Mouse (Mus musculus): ENCODE measurements around the gene Zmynd8.
A peak's percentile ranks its signal among the peaks of the same experiment; 100 is the strongest.

The Zmynd8 gene

GRCm38 (mm10) chr2:165898202-165899194 is at the start of gene Zmynd8:
Zmynd8 (minus strand) TSS chr2:165899016.
- DNase-seq (ENCODE audit: low spot score), result no peak

- no peak for DNase-seq (ENCODE audit: low spot score)
Measured at GRCm38 (mm10) chr2:165948007-165948406, 49.2 kb upstream of the Zmynd8 start.

GRCm38 (mm10) chr2:165946046-165946564 is 47.3 kb upstream of the Zmynd8 start:
- DNase-seq (ENCODE audit: low spot score), result no peak

- no peak for DNase-seq (ENCODE audit: low spot score)
Measured at GRCm38 (mm10) chr2:165944576-165945351, 45.9 kb upstream of the Zmynd8 start.

DNA sequence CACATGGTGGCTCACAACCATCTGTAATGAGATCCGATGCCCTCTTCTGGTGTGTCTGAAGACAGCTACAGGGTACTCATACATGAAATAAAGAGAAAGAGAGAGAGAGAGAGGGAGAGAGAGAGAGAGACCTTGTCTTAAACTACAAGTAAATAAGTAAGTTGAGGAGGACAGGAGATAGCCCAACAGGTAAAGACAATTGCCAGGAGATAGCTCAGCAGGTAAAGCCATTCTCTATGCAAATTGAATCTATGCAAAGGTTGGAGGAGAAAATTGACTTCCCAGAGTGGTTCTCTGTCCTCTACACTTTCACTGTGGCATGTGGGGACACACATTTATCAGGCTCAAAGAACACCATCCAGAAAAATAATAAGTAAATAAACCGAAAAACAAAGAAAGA is 44.3 kb upstream of the Zmynd8 start:
- DNase-seq (ENCODE audit: low spot score), result no peak

DNA sequence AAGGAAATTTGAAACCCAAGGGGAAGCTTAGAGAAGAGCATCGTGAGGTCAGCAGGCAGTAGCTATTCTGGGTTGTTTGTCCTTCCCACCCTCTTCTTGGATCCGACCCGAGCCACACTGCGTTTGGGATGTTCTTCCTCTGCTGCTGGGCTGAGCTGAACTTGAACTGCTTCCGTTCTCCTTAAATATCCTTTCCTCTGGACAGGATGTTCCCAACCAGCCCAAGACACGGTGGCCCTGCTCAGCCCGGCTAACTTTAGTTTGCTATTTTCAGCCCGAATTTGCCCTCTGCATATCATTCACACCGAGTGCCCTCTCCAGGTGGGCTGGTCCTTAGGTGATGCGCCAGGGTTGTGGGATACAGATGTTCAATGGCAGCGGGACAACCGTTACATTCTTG is 37.3 kb upstream of the Zmynd8 start:
- DNase-seq (ENCODE audit: low spot score), result no peak

GRCm38 (mm10) chr2:165927705-165928104 is 28.9 kb upstream of the Zmynd8 start:
- no peak for DNase-seq (ENCODE audit: low spot score)

- DNase-seq (ENCODE audit: low spot score), result no peak
Measured at GRCm38 (mm10) chr2:165926191-165926590, 27.4 kb upstream of the Zmynd8 start.

DNA sequence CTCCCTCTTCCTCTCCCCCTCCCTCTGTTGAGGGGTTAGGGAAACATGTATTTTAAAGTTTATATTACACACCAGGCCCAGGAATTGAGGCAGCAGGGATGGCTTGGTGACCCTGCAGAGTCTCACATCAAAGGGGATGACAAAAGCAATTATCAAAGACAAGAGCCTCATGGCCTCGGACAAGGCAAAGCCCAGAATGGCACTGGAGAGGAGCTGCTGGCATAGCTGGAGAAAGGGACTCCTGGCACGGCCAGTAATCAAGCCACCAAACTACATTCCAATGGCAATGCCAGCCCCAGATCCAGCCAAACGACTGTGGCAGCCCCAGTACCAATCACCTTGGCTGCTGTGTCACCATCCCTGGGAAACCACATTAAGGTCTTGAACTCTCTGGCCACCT is 26.3 kb upstream of the Zmynd8 start:
- DNase-seq (ENCODE audit: low spot score), result no peak

GRCm38 (mm10) chr2:165924695-165925094 is 25.9 kb upstream of the Zmynd8 start:
- DNase-seq (ENCODE audit: low spot score), result no peak

DNA sequence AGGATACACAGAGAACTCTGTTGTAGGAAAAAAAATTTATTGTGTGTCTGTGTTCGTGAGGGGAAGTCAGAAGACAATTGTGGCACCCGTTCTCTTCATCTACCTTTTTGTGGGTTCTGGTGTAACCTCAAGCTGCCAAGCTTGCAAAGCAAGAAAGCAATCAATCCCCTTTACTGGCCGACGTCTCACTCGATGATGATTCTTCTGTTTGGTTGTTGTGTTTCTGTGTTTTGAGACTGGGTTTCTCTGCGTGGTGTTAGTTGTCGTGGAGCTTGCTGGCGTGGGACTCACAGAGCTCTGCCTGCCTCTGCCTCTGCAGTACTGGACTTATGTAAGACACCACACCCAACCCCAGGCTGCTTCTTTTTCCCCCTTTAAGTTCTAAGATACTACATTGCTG is 24.9 kb upstream of the Zmynd8 start:
- DNase-seq (ENCODE audit: low spot score), result no peak

DNA sequence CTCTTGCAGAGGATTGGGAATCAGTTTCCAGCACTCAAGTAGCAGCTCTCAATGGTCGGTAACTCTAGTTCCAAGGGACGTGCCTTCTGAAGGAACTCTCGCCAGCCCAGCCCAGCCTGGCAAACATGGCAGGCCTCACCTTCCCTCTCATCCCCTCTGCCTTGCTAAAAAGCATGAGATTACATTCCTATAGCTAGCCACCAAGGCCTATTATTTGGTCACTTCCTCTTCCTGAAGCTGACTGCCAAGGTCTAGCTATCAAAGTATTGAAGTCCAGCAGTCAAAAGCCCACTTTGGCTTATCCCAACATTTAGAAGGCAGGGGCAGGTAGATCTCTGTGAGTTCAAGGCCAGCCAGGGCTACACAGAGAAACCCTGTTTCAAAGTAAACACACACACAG is 24.2 kb upstream of the Zmynd8 start:
- no peak for DNase-seq (ENCODE audit: low spot score)

DNA sequence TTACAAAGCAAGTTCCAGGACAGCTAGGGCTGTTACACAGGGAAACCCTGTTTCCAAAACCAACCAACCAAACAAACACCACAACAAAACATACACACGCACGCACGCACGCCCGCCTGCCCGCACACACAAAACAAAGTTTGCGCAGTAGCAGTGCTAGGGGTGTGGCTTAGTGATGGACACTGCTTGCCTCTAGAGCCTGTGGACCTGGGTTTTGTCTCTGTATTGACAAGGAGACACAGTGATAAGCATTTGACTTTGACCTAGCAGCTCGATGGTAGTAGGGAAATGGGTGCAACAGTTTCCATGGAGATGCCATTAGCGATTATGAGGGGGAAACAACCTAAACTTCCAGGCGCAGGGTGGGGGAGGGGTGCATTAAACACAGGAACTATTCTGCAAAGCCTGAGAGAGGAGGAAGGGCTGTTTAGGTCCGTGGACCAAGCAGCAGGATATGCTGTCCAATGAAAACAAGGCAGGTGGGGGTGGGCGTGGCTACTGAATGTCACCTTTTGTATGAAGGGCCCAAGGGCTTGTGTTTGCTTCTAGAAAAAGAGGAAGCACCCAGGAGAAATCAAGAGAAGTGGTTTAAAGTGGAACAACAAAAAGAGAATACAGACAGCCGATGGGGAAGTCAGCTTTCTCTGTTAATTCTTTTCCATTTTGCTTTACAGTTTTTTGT is 23.4 kb upstream of the Zmynd8 start:
- no peak for DNase-seq (ENCODE audit: low spot score)

DNA sequence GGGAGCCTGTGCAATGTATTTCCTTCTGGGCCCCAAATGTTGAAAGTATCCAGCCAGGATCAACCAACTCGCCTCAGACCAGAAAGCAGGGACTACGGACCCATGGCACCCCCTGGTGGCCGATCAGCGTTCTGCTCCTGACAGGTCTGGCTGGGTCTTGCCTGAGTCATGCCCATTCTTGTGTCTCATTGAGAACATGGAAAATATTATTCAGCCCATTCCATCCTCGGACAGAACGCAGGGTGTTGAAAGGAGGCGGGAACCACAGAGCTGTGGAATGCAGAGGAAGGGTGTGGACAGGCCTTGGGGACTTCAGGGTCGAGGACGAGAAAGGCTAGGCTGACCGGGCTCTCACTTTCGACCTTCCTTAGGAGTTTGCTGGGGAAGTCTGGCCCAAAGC is 15.5 kb upstream of the Zmynd8 start:
- peak; percentile 97 for DNase-seq (ENCODE audit: low spot score)

GRCm38 (mm10) chr2:165913073-165913472 is 14.3 kb upstream of the Zmynd8 start:
- no peak for DNase-seq (ENCODE audit: low spot score)

GRCm38 (mm10) chr2:165909731-165910130 is 10.9 kb upstream of the Zmynd8 start:
- no peak for DNase-seq (ENCODE audit: low spot score)

GRCm38 (mm10) chr2:165907199-165907598 is 8.4 kb upstream of the Zmynd8 start:
- DNase-seq (ENCODE audit: low spot score), result no peak

DNA sequence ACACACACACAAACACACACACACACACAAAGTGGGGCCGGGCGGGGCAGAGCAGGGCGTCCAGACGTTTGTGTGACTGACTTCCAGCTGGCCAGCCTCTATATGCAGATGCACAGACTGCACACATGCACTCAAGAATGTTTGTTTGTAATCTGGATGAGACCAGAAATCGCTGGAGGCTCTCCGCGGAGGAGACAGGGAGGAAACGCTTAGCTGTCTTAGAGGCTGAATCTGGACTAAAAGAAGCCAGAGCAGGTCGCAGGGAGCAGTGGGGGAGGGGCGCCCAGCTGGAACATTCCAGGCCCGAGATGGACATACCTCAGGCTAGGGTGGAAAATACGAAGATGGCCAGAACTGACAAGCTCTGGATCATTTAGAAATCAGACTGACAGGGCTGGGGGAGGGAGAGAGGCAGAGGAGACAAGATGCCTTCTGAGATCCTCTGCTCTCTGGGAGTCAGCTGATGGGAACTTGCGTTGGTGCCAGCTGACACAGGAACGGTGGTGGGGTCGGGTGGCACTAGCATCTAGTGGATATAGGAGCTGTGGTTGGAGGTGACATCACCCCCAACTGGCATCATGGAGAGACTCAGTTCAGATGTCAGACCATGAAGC is 7.6 kb upstream of the Zmynd8 start:
- DNase-seq (ENCODE audit: low spot score), result no peak

GRCm38 (mm10) chr2:165901127-165901384 is 2.2 kb upstream of the Zmynd8 start:
- DNase-seq (ENCODE audit: low spot score), result no peak

GRCm38 (mm10) chr2:165900351-165901126 is 1.7 kb upstream of the Zmynd8 start:
- DNase-seq (ENCODE audit: low spot score), result no peak

DNA sequence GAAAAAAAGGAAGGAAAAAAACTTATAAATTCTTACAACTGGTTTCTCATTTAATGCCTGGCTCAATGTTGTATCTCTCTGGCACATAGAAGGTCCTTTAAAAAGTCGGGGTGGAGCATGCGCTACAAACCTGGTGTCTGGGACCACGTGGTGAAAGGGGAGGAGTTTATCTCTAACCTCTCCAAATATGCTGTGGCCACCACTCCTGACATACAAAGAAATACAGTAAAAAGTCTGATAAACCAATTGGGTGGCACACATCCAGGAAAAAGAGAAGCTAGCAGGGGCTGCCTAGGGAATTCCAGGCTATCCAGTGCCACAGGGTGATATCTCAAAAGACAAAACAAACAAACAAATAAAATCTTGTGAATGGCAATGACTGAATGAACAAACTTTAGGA is 1.1 kb upstream of the Zmynd8 start:
- no peak for DNase-seq (ENCODE audit: low spot score)

All from layer of hippocampus, adult 9-10 months (tissue).